Mouse (Mus musculus) MEL (cell line): ENCODE results near the gene Grpel1. TPM values are rescaled to one million over a fixed set of nuclear protein-coding genes. Genes with fewer than 3 reads are reported as not detected.

Experiments used
- DNase-seq: peaks from one replicate; pipeline ENCODE4 v3.0.0; 2011; ENCODE audit warnings: low read depth, low spot score
- H3K27ac ChIP-seq: 2 replicates; pipeline ENCODE4 v1.5.1; 2012; ENCODE audit warnings: low read depth, mild to moderate bottlenecking, control low read depth, low read length, moderate library complexity; ENCODE audit not compliant: control insufficient read depth
- H3K27me3 ChIP-seq, 2 experiments: fragments of 150-350 bp in 1 of 2; sonication (generic) in 1 of 2; 2 replicates each; pipeline ENCODE4 v1.6.1; 2012; ENCODE audit warnings: low read length in 2 of 2, mild to moderate bottlenecking in 2 of 2, improper control_type of control experiment in 1 of 2, moderate library complexity in 1 of 2; ENCODE audit not compliant: insufficient read depth in 2 of 2, control insufficient read depth in 1 of 2
- H3K36me3 ChIP-seq, 2 experiments: 2 replicates each; pipeline ENCODE4 v1.6.1; 2012 to 2014; ENCODE audit warnings: low read length in 2 of 2, improper control_type of control experiment in 1 of 2, inconsistent platforms in 1 of 2, mild to moderate bottlenecking in 1 of 2; ENCODE audit not compliant: insufficient read depth in 2 of 2, control insufficient read depth in 1 of 2
- H3K4me1 ChIP-seq, 2 experiments: fragments of 150-350 bp in 1 of 2; sonication (generic) in 1 of 2; 2 replicates each; pipeline ENCODE4 v1.6.1; 2012; ENCODE audit warnings: low read length in 2 of 2, improper control_type of control experiment in 1 of 2, mild to moderate bottlenecking in 1 of 2; ENCODE audit not compliant: insufficient read depth in 2 of 2, control insufficient read depth in 1 of 2
- H3K4me3 ChIP-seq, 2 experiments: fragments of 150-350 bp in 1 of 2; sonication (generic) in 1 of 2; 2 replicates each; pipeline ENCODE4 v1.5.1; 2012; ENCODE audit warnings: low read depth in 2 of 2, low read length in 2 of 2, mild to moderate bottlenecking in 2 of 2, moderate library complexity in 2 of 2, control low read depth in 1 of 2, improper control_type of control experiment in 1 of 2; ENCODE audit not compliant: control insufficient read depth in 1 of 2, insufficient read depth in 1 of 2
- H3K79me2 ChIP-seq: 2 replicates; pipeline ENCODE4 v1.6.1; 2012; ENCODE audit warnings: mild to moderate bottlenecking, low read length, moderate library complexity; ENCODE audit not compliant: control insufficient read depth, poor library complexity, insufficient read depth
- H3K9ac ChIP-seq: 2 replicates; pipeline ENCODE4 v1.6.1; 2012; ENCODE audit warnings: low read depth, mild to moderate bottlenecking, control low read depth, low read length, moderate library complexity; ENCODE audit not compliant: control insufficient read depth, poor library complexity, severe bottlenecking
- H3K9me3 ChIP-seq: fragments of 150-350 bp; sonication (generic); replicated peaks from 2 replicates; pipeline ENCODE4 v1.6.1; 2012; ENCODE audit warnings: mild to moderate bottlenecking, low read length, improper control_type of control experiment, moderate library complexity; ENCODE audit not compliant: insufficient read depth
- BHLHE40 ChIP-seq: IDR thresholded peaks from 2 replicates; pipeline ENCODE4 v1.6.1; 2012; ENCODE audit warnings: low read depth, mild to moderate bottlenecking, inconsistent platforms, low read length, improper control_type of control experiment, borderline replicate concordance
- CTCF ChIP-seq, 3 experiments: IDR thresholded peaks in 2 of 3; conservative IDR thresholded peaks in 1 of 3; 2 replicates each; pipeline ENCODE4 v1.5.1; 2011 to 2012; ENCODE audit warnings: low read length in 3 of 3, low read depth in 2 of 3, mild to moderate bottlenecking in 2 of 3, improper control_type of control experiment in 1 of 3, inconsistent platforms in 1 of 3, mixed read lengths in 1 of 3, moderate library complexity in 1 of 3; ENCODE audit not compliant: control insufficient read depth in 1 of 3, insufficient read depth in 1 of 3, poor library complexity in 1 of 3, severe bottlenecking in 1 of 3
- ELF1 ChIP-seq: IDR thresholded peaks from 2 replicates; pipeline ENCODE4 v1.6.1; 2014; ENCODE audit warnings: low read depth, mild to moderate bottlenecking, inconsistent platforms, low read length, improper control_type of control experiment, moderate library complexity
- GABPA ChIP-seq: IDR thresholded peaks from 2 replicates; pipeline ENCODE4 v1.6.1; 2012; ENCODE audit warnings: low read depth, mild to moderate bottlenecking, inconsistent platforms, low read length, improper control_type of control experiment, moderate library complexity
- GATA1 ChIP-seq: IDR thresholded peaks from 2 replicates; pipeline ENCODE4 v1.6.1; 2011; ENCODE audit warnings: low read depth, low read length, improper control_type of control experiment
- HCFC1 ChIP-seq: IDR thresholded peaks from 2 replicates; pipeline ENCODE4 v1.6.1; 2012; ENCODE audit warnings: low read depth, mild to moderate bottlenecking, inconsistent platforms, low read length, improper control_type of control experiment, moderate library complexity
- JUND ChIP-seq: IDR thresholded peaks from 2 replicates; pipeline ENCODE4 v1.6.1; 2011; ENCODE audit warnings: low read depth, mild to moderate bottlenecking, improper control_type of control experiment, low read length
- KAT2A ChIP-seq: conservative IDR thresholded peaks from 2 replicates; pipeline ENCODE4 v1.6.1; 2012; ENCODE audit warnings: low read depth, low read length, improper control_type of control experiment, inconsistent platforms
- MAX ChIP-seq: IDR thresholded peaks from 2 replicates; pipeline ENCODE4 v1.6.1; 2011; ENCODE audit warnings: low read length, improper control_type of control experiment
- MAZ ChIP-seq: IDR thresholded peaks from 2 replicates; pipeline ENCODE4 v1.6.1; 2012; ENCODE audit warnings: low read depth, mild to moderate bottlenecking, inconsistent platforms, low read length, improper control_type of control experiment
- MXI1 ChIP-seq: IDR thresholded peaks from 2 replicates; pipeline ENCODE4 v1.6.1; 2011; ENCODE audit warnings: mild to moderate bottlenecking, low read depth, low read length, improper control_type of control experiment
- NRF1 ChIP-seq: IDR thresholded peaks from 2 replicates; pipeline ENCODE4 v1.6.1; 2014; ENCODE audit warnings: low read depth, mild to moderate bottlenecking, inconsistent platforms, low read length, improper control_type of control experiment, moderate library complexity; ENCODE audit not compliant: poor library complexity, insufficient read depth, severe bottlenecking
- POLR2A ChIP-seq, 2 experiments: IDR thresholded peaks; 2 replicates each; pipeline ENCODE4 v1.6.1; 2011 to 2012; ENCODE audit warnings: low read length in 2 of 2, mild to moderate bottlenecking in 2 of 2, control low read depth in 1 of 2, improper control_type of control experiment in 1 of 2, low read depth in 1 of 2, moderate library complexity in 1 of 2; ENCODE audit not compliant: control insufficient read depth in 1 of 2, insufficient read depth in 1 of 2, poor library complexity in 1 of 2
- POLR2AphosphoS5 ChIP-seq: IDR thresholded peaks from 2 replicates; pipeline ENCODE4 v1.6.1; 2012; ENCODE audit warnings: low read depth, borderline replicate concordance, mild to moderate bottlenecking, inconsistent platforms, low read length, moderate library complexity, mixed read lengths
- RAD21 ChIP-seq: IDR thresholded peaks from 2 replicates; pipeline ENCODE4 v1.6.1; 2011; ENCODE audit warnings: mild to moderate bottlenecking, low read depth, low read length, improper control_type of control experiment
- RCOR1 ChIP-seq: IDR thresholded peaks from 2 replicates; pipeline ENCODE4 v1.6.1; 2012; ENCODE audit warnings: low read depth, mild to moderate bottlenecking, inconsistent platforms, low read length, improper control_type of control experiment
- SIN3A ChIP-seq: IDR thresholded peaks from 2 replicates; pipeline ENCODE4 v1.6.1; 2012; ENCODE audit warnings: low read length, improper control_type of control experiment, inconsistent platforms
- SMC3 ChIP-seq: IDR thresholded peaks from 2 replicates; pipeline ENCODE4 v1.6.1; 2011; ENCODE audit warnings: low read depth, low read length, improper control_type of control experiment
- UBTF ChIP-seq: IDR thresholded peaks from 2 replicates; pipeline ENCODE4 v1.6.1; 2012; ENCODE audit warnings: low read depth, mild to moderate bottlenecking, inconsistent platforms, low read length, improper control_type of control experiment, moderate library complexity, borderline replicate concordance; ENCODE audit not compliant: insufficient read depth
- USF2 ChIP-seq, 2 experiments: IDR thresholded peaks; 2 replicates each; pipeline ENCODE4 v1.6.1; 2011 to 2012; ENCODE audit warnings: improper control_type of control experiment in 2 of 2, low read length in 2 of 2, borderline replicate concordance in 1 of 2, inconsistent platforms in 1 of 2, low read depth in 1 of 2, mild to moderate bottlenecking in 1 of 2; ENCODE audit not compliant: insufficient read depth in 1 of 2
- ZC3H11A ChIP-seq: IDR thresholded peaks from 2 replicates; pipeline ENCODE4 v1.6.1; 2012; ENCODE audit warnings: low read depth, mild to moderate bottlenecking, inconsistent platforms, low read length, improper control_type of control experiment
- ZKSCAN1 ChIP-seq: IDR thresholded peaks from 2 replicates; pipeline ENCODE4 v1.6.1; 2012; ENCODE audit warnings: low read depth, mild to moderate bottlenecking, inconsistent platforms, low read length, improper control_type of control experiment, moderate library complexity
- ZNF384 ChIP-seq: IDR thresholded peaks from 2 replicates; pipeline ENCODE4 v1.6.1; 2012; ENCODE audit warnings: low read depth, mild to moderate bottlenecking, inconsistent platforms, low read length, improper control_type of control experiment
- polyA plus RNA-seq, 2 experiments: library from polyadenylated mRNA; stranded (reverse) in 1 of 2; unstranded in 1 of 2; fragments of >175 nt in 1 of 2; fragments of >200 nt in 1 of 2; gene quantifications; 2 replicates each; pipeline versions ENCODE4 v1.2.1 to v1.2.4; 2012; ENCODE audit warnings: low replicate concordance in 2 of 2, low read depth in 1 of 2; ENCODE audit not compliant: insufficient read length in 2 of 2, insufficient read depth in 1 of 2, missing spikeins in 1 of 2
- total RNA-seq: library from RNA; depleted of rRNA; stranded (reverse); fragments of 300-350 nt; gene quantifications from 2 replicates; pipeline ENCODE4 v1.2.3, GENCODE M21; 2012

Gene Grpel1
- total and polyA plus RNA-seq, 3 experiments = 41.1 to 87.4 (median 75.7) TPM

DNA sequence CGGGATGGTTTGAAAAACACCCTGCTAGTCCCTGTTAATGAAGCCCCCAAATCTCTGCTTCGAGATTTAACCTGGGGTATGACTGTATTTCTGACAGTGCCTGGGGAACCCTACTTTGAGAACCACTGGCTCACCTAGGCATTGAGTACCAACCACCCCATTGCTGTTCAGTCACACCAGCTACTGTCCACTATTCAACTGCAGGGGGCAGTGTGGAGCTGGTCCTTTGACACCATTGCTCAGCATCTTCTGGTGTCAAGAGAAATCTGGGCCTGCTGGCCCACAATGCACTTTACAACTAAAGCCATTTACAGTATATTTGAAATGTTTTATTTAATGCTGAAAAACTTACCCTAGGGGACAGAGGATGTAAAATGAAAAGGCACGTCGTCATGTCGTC lies 9.5 kb downstream of the Grpel1 start:
- DNase-seq = peak; percentile 88
- Histone ChIP-seq H3K27ac (no peak overlapping the region), H3K9me3 (no peaks in the 10 kb centered on the region), H3K9ac (no peak overlapping the region), H3K4me3 (no peak overlapping the region), H3K4me1 (no peaks in the 10 kb centered on the region), H3K79me2 (peaks cover 13% of the 10 kb centered on the region; the same call in 1 of the 2 replicates), H3K36me3 (peaks cover 0 to 29% of the 10 kb centered on the region in 2 experiments; a peak in 2 of 4 replicates), H3K27me3 (no peaks in the 10 kb centered on the region)
- peak; percentile 87 to 94 (median 89) for TF ChIP-seq CTCF (IDR thresholded peaks at IDR 0.05 in 2 of 3, conservative IDR thresholded peaks at IDR 0.05 in 1 of 3; ENCODE audit: control insufficient read depth in 1 of 3, insufficient read depth in 1 of 3, low read depth in 2 of 3, low read length in 3 of 3, poor library complexity in 1 of 3, severe bottlenecking in 1 of 3)
- no peak for TF ChIP-seq MXI1
- TF ChIP-seq SIN3A = peak; percentile 37; the same call in 1 of the 2 replicates
- TF ChIP-seq JUND = no peak
- TF ChIP-seq UBTF = no peak
- no peak for TF ChIP-seq ZNF384
- no peak for TF ChIP-seq GATA1
- TF ChIP-seq ELF1 = no peak
- TF ChIP-seq USF2 (IDR thresholded peaks at IDR 0.05; ENCODE audit: borderline replicate concordance in 1 of 2, insufficient read depth in 1 of 2, low read depth in 1 of 2, low read length in 2 of 2) = no peak
- no peak for TF ChIP-seq KAT2A
- peak; percentile 88 for TF ChIP-seq SMC3
- TF ChIP-seq ZC3H11A = peak; percentile 59
- TF ChIP-seq RAD21 = peak; percentile 67
- no peak for TF ChIP-seq BHLHE40
- peak; percentile 21; the same call in 1 of the 2 replicates for TF ChIP-seq HCFC1
- TF ChIP-seq NRF1 = no peak
- TF ChIP-seq RCOR1 = no peak
- TF ChIP-seq MAZ = no peak
- TF ChIP-seq POLR2AphosphoS5 = no peak
- TF ChIP-seq POLR2A (IDR thresholded peaks at IDR 0.05; ENCODE audit: control insufficient read depth in 1 of 2, insufficient read depth in 1 of 2, low read depth in 1 of 2, low read length in 2 of 2, poor library complexity in 1 of 2) = peak in 1 of 2 experiments; percentile 48; a peak in 1 of 4 replicates
- no peak for TF ChIP-seq GABPA
- TF ChIP-seq ZKSCAN1 = no peak
- no peak for TF ChIP-seq MAX
